Mouse (Mus musculus): ENCODE data around the gene Cd274.

Gene Cd274

DNA sequence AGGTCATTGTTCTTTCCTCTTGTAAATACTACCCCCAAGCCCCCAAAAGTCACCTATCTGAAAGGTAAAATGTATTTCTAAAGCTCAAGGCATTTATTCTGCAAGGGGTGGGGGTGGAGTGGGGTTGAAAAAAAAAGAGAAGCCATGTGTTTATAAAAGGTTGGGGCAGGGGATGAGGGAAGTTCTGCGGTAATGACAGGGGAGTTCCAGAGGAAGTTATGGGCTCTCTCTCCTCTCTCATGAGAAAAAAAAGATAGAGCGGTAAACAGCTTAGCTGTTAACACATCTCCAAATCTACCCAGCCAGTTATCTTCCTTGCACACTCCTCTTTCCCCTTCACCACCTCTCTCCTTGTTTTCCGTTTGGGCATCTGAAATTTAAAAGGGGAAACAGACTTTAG lies 63.7 kb downstream of the Cd274 start:
- DNase-seq (ENCODE audit: low spot score), result no peak

GRCm38 (mm10) chr19:29436793-29437479 lies 69.7 kb downstream of the Cd274 start:
- DNase-seq (ENCODE audit: low spot score), result no peak

Measured in urinary bladder, postnatal 25 days (tissue).